Mouse (Mus musculus) liver, embryonic 11.5 days (tissue): ENCODE results near the gene Gm43951. TPM values are rescaled to one million over a fixed set of nuclear protein-coding genes. Genes with fewer than 3 reads are reported as not detected.
"Not testable (repeated sequence)": the region's sequence is repeated elsewhere in the genome, so short reads cannot be mapped to it uniquely, and the experiment has no call there.

Experiments
- ATAC-seq: fragments of 200-750 bp; cut with Nextera tagmentation; replicated peaks from 2 replicates; pipeline ENCODE4 v1.8.0; 2017; ENCODE audit warnings: moderate number of reproducible peaks, mild to moderate bottlenecking, moderate TSS enrichment, moderate library complexity; ENCODE audit not compliant: low FRiP score
- DNase-seq: peaks from one replicate; pipeline ENCODE4 v3.0.0-alpha.2; 2017; ENCODE audit warnings: low spot score
- H3K27ac ChIP-seq: fragments of 300-500 bp; sonication (generic); 2 replicates; pipeline ENCODE4 v1.5.1; 2014; ENCODE audit warnings: mild to moderate bottlenecking, low read depth, low read length, control low read depth
- H3K27me3 ChIP-seq: fragments of 300-500 bp; sonication (generic); replicated peaks from 2 replicates; pipeline ENCODE4 v1.6.1; 2014; ENCODE audit warnings: low read length, mixed read lengths; ENCODE audit not compliant: control insufficient read depth, insufficient read depth
- H3K36me3 ChIP-seq: fragments of 300-500 bp; sonication (generic); 2 replicates; pipeline ENCODE4 v1.6.1; 2014; ENCODE audit warnings: mild to moderate bottlenecking, low read length, moderate library complexity, mixed read lengths; ENCODE audit not compliant: control insufficient read depth, insufficient read depth
- H3K4me1 ChIP-seq: fragments of 300-500 bp; sonication (generic); replicated peaks from 2 replicates; pipeline ENCODE4 v1.6.1; 2014; ENCODE audit warnings: low read length, mixed read lengths; ENCODE audit not compliant: control insufficient read depth, insufficient read depth
- H3K4me2 ChIP-seq: fragments of 300-500 bp; sonication (generic); 2 replicates; pipeline ENCODE4 v1.6.1; 2014; ENCODE audit warnings: mild to moderate bottlenecking, control low read depth, moderate library complexity
- H3K4me3 ChIP-seq: fragments of 300-500 bp; sonication (generic); 2 replicates; pipeline ENCODE4 v1.5.1; 2014; ENCODE audit warnings: low read depth, low read length, control low read depth
- H3K9ac ChIP-seq: fragments of 300-500 bp; sonication (generic); 2 replicates; pipeline ENCODE4 v1.6.1; 2014; ENCODE audit warnings: low read depth, low read length, control low read depth
- H3K9me3 ChIP-seq: fragments of 300-500 bp; sonication (generic); 2 replicates; pipeline ENCODE4 v1.6.1; 2016; ENCODE audit warnings: low read length, inconsistent platforms, mixed read lengths; ENCODE audit not compliant: control insufficient read depth
- WGBS: fragments of 180-500 bp; shearing (Covaris S2); extraction: QIAGEN DNeasy Blood & Tissue Kit; methylation state at CpG from one replicate; pipeline ENCODE4 v1.1.7; 2014; 5-methylcytosine and 5-hydroxymethylcytosine counted together
- polyA plus RNA-seq: library from polyadenylated mRNA; unstranded; fragments of >200 nt; fragmentation: Nextera tagmentation; extraction: Ambion mirVana; gene quantifications from 2 replicates; pipeline ENCODE4 v1.2.1, GENCODE M21; 2014

Gm43951 gene
- polyA plus RNA-seq, 1 experiment from 2014 or later, result not detected

DNA sequence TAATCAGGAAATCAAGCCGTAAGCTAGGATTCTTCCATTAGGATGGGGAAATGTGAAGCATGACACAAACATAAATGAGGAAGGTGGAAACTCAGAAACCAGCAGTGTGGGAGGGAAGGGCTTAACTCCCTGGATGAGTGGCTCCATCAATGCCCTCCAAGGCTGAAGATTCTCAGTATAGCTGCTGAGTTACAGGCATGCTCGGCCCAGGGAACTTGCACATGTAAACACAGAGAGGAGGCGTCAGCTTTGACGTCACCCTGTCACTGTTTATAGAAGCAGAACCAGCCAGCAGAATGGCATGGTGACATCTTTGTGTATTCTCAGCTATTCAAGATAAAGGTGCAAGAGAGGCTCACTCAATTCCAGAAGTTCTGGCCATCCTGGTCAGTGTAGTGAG, 22.4 kb downstream of the Gm43951 start:
- Histone ChIP-seq H3K9me3 (no peaks in the 10 kb centered on the region), H3K27ac (no peak overlapping the region), H3K4me2 (no peak overlapping the region), H3K36me3 (peaks cover 10% of the 10 kb centered on the region), H3K4me1 (no peaks in the 10 kb centered on the region), H3K9ac (no peak overlapping the region), H3K4me3 (no peak overlapping the region), H3K27me3 (no peaks in the 10 kb centered on the region)
- DNase-seq, result no peak
- 81% methylated on average over 4 of the region's 4 CpGs for WGBS
- ATAC-seq, result no peak

DNA sequence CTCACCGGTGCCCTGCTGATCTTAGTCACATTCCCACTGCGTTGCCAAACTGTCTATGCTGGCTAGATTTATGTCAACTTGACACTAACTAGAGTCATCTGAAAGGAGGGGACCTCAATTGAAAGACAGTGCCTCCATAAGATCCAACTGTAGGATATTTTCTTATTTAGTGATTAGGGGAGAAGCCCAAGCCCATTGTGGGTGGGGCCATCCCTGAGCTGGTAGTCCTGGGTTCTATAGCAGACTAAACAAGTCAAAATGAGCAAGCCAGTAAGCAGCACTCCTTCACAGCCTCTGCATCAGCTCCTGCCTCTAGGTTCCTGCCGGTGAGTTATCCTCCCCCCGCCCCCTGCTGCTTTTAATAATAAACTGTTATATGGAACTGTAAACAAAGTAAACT, 25.5 kb downstream of the Gm43951 start:
- Histone ChIP-seq H3K4me1 (no peaks in the 10 kb centered on the region), H3K4me2 (no peak overlapping the region), H3K4me3 (no peak overlapping the region), H3K9me3 (no peaks in the 10 kb centered on the region), H3K36me3 (peaks cover 13% of the 10 kb centered on the region), H3K27ac (no peak overlapping the region), H3K9ac (no peak overlapping the region), H3K27me3 (no peaks in the 10 kb centered on the region)
- no peak for DNase-seq
- ATAC-seq, result no peak
- 87% methylated on average over 4 of the region's 4 CpGs for WGBS

DNA sequence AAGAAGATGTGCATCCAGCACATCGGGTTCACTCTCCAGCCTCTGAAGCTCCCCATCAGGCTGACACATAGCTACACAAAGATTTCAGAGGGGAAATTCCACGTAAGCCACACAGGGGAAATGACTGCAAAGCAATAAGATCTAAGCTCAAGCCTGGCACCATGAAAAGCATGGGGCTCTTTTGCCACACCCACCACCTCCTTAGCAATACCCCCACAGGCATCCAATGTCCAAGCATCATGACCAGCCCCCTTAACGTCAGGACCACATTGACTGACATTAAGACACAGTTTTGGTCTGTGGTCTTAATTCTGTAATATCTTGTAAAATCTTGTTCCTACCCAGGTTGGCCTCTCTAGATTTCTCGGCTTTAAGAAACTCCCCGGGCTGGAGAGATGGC, 26.1 kb downstream of the Gm43951 start:
- no peak overlapping the region for H3K4me3 ChIP-seq
- no peak overlapping the region for H3K27ac ChIP-seq
- no peaks in the 10 kb centered on the region for H3K4me1 ChIP-seq
- H3K9me3 ChIP-seq, result no peaks in the 10 kb centered on the region
- no peak overlapping the region for H3K4me2 ChIP-seq
- no peak overlapping the region for H3K9ac ChIP-seq
- no peaks in the 10 kb centered on the region for H3K27me3 ChIP-seq
- DNase-seq, result no peak
- 88% methylated on average over 5 of the region's 5 CpGs for WGBS
- peaks cover 13% of the 10 kb centered on the region for H3K36me3 ChIP-seq
- ATAC-seq, result no peak

DNA sequence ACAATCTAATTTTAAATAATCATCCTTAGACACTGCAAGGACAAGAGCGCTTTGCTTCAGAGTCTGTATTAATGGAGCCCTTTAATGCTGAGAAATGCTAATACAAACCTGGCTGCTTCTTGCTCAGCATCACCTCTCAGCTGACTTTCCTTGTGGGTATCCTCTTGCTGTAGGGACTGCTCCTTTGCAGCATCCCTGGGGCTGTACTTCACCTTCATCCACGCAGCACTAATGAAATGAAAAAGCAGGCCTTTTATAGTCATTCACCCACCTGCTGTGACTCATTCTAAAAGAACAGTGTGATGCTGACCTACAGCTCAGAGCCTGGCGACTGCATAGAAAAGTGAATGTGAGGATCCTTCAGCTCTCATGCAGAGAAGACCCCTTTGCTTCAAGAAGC, 30.1 kb downstream of the Gm43951 start:
- no peaks in the 10 kb centered on the region for H3K27me3 ChIP-seq
- H3K4me3 ChIP-seq, result no peak overlapping the region
- H3K27ac ChIP-seq, result no peak overlapping the region
- no peak overlapping the region for H3K4me2 ChIP-seq
- no peak overlapping the region for H3K9ac ChIP-seq
- WGBS, result 80% methylated on average over 3 of the region's 3 CpGs
- DNase-seq (no peak), ATAC-seq (no peak)
- H3K4me1 ChIP-seq, result no peaks in the 10 kb centered on the region
- no peaks in the 10 kb centered on the region for H3K9me3 ChIP-seq
- peaks cover 18% of the 10 kb centered on the region for H3K36me3 ChIP-seq

DNA sequence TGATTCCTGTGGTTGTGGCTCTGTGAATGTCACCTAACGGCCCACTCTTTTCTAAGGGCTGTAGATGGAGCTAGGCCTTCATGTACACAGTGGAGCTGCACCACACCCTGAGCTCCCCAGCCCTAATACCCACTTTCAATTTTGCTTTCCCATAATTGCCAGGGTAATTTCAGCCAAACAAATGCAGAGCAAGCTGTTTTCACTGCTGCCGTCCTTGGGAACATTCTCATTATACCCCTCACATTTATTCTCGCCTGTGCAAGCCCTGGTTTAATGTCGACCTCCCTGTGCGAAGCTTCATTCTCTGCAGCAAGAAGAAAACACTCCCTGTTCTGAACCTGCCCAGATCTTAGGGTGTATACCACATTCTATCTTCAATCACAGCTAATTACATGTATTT, 30.7 kb downstream of the Gm43951 start:
- WGBS, result 90% methylated on average over 5 of the region's 5 CpGs
- Histone ChIP-seq H3K4me1 (no peaks in the 10 kb centered on the region), H3K36me3 (peaks cover 17% of the 10 kb centered on the region), H3K4me2 (no peak overlapping the region), H3K9me3 (no peaks in the 10 kb centered on the region), H3K27me3 (no peaks in the 10 kb centered on the region), H3K9ac (no peak overlapping the region), H3K27ac (no peak overlapping the region), H3K4me3 (no peak overlapping the region)
- ATAC-seq, result no peak
- DNase-seq, result no peak

DNA sequence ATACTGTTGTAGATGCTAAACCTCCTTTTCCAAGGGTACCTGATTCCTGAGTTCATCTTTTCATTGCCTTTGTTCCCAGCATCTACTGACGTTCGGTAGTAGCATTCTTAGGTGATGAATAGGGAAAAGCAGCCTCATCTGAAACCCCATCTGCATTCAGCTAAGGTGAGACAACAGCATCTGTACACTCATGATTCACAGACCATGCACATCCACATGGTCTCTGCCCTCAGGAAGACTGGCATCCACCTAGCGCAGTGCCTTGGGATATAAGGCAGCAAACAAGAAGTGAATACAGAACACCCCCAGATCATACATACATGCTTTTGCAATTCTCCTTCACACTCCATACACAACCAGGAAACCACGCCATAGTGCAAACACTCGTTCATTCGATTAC, 31.9 kb downstream of the Gm43951 start:
- Histone ChIP-seq H3K4me1 (no peaks in the 10 kb centered on the region), H3K9ac (no peak overlapping the region), H3K9me3 (no peaks in the 10 kb centered on the region), H3K4me3 (no peak overlapping the region), H3K4me2 (no peak overlapping the region), H3K27me3 (no peaks in the 10 kb centered on the region), H3K36me3 (peaks cover 12% of the 10 kb centered on the region), H3K27ac (no peak overlapping the region)
- DNase-seq, result no peak
- 96% methylated on average over 6 of the region's 6 CpGs for WGBS
- ATAC-seq, result no peak

DNA sequence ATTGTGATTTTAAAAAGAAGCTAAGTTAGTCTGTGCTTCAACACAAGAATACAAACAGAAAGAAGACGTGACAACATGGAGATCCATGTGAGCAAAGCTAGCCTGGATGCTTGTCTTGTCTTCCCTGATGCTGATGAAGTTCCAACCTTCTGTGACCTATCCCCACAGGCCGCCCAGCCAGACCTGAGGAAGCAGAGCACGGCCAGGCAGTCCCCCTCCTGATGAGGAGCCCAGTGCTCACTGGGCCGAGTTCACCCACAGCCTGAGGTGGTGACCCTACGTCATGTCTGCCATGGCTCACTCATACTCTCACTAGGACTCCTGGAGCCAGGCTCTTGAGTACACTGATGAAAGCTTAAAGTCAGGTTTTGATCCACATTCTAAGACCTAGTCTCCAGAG, 33.1 kb downstream of the Gm43951 start:
- ATAC-seq (no peak), DNase-seq (no peak)
- no peak overlapping the region for H3K4me3 ChIP-seq
- no peaks in the 10 kb centered on the region for H3K9me3 ChIP-seq
- H3K9ac ChIP-seq, result no peak overlapping the region
- H3K4me2 ChIP-seq, result no peak overlapping the region
- WGBS, result 83% methylated on average over 5 of the region's 5 CpGs
- no peak overlapping the region for H3K27ac ChIP-seq
- no peaks in the 10 kb centered on the region for H3K4me1 ChIP-seq
- H3K36me3 ChIP-seq, result peaks cover 8% of the 10 kb centered on the region; the same call in 1 of the 2 replicates
- no peaks in the 10 kb centered on the region for H3K27me3 ChIP-seq

DNA sequence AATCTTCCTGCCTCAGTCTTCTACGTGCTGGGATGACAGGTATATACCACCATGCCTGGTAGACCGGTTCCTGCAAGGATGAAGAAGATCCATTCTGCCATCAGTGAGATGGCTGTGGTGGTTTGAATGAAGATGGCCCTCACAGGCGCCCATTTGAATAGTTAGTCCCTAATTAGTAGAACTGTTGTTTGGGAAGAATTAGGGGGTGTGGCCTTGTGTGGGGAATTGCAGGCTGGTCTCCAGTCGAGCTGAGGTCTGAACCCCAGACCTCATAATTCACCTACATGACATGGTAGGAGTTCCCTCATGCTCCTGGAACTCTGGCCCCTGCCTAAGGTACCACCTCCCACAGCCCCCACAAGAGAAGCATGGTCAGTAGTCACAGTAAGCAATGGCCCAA, 34.7 kb downstream of the Gm43951 start:
- 81% methylated on average over 4 of the region's 4 CpGs for WGBS
- ATAC-seq, result not testable (repeated sequence)

DNA sequence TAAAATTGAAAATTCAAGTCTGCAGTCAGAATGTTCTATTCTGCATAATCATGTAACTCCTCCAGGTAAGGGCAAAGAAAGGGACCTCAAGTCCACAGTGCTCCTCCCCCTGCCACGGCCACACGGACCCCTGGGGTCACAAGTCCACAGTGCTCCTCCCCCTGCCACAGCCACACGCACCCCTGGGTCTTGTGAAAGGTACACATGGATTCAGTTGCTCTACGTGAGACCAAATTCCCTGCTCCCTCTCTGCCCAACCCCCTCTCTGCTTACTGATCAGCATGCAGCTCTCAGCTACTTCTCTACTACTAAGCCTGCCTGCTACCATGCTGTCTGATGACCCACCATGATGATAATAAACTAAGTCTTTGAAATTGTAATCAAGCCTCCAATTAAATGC, 36.8 kb downstream of the Gm43951 start:
- DNase-seq, result no peak
- Histone ChIP-seq H3K36me3 (peaks cover 11% of the 10 kb centered on the region; the same call in 1 of the 2 replicates), H3K27me3 (no peaks in the 10 kb centered on the region), H3K9ac (no peak overlapping the region), H3K27ac (no peak overlapping the region), H3K4me3 (no peak overlapping the region), H3K4me1 (no peaks in the 10 kb centered on the region), H3K4me2 (no peak overlapping the region), H3K9me3 (no peaks in the 10 kb centered on the region)
- 0 out of 2 replicates have a peak, but pooled peaks have one; percentile 20 for ATAC-seq
- 69% methylated on average over 4 of the region's 4 CpGs for WGBS

More for the DNA sequence above, 34.7 kb downstream of the Gm43951 start:
- H3K4me2 ChIP-seq, DNase-seq, H3K27me3 ChIP-seq, H3K27ac ChIP-seq, H3K4me3 ChIP-seq, H3K4me1 ChIP-seq, H3K9me3 ChIP-seq, H3K9ac ChIP-seq, H3K36me3 ChIP-seq: not testable (repeated sequence)
